Mouse (Mus musculus) lung, adult 18-20 months (tissue): ENCODE data around the gene Atp1a3.

Experiments
- DNase-seq, 2 experiments: peaks; one replicate each; pipeline ENCODE4 v3.0.0; 2022; ENCODE audit warnings: mixed read lengths in 2 of 2

Gene Atp1a3

DNA sequence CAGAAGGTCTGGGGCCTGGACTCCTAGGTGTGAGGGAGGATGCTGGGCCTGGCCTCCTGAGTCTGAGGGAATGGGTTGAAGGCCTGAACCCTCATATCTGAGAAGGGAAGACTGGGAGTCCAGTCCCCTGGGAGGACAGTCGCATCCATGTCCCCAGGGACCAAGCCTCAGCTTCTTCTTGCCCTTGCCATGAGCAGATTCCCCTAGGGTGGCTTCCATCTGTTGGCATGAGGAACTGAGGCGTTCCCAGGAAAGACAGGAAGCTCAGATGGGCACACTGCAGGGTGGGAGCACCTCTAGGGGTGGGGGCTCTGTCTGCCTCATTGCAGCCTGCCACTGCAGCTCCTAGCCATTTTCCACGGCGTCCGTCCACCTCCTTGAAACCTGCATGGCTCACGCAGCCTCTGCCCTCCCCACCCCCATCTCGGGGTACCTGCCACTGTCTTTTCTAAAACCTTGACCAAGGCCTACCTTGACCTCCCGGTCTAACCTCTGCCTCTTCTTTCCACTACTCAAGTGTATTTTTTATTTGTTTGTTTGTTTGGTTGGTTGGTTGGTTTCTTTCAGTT lies 1.9 kb downstream of the Atp1a3 start:
- no peak for DNase-seq

- no peak for DNase-seq
These were observed 2.5 kb downstream of the Atp1a3 start for GRCm38 (mm10) chr7:25003291-25003690.

GRCm38 (mm10) chr7:25000711-25001110 lies 5.0 kb downstream of the Atp1a3 start:
- no peak for DNase-seq

DNA sequence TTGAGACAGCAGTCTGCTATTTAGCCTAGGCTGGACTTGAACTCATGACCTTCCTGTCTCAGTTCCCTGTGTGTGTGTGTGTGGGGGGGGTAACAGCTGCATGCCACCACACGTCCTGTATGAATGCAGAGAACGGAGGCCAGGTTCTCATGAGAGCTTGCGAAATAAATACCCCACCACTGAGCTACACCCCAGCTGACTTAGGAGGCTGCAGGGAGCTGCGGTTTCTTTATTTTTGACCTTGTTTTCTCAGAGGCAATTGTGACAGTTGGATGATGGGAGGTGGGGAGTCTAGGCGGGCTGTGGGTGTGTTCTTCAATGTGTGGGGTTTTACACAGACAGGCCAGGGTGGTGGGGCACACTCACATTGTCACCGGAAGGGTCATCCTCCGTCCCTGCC lies 5.5 kb downstream of the Atp1a3 start:
- no peak for DNase-seq

GRCm38 (mm10) chr7:24993081-24993480 lies 12.7 kb downstream of the Atp1a3 start:
- DNase-seq = no peak

GRCm38 (mm10) chr7:24990478-24990877 lies 15.3 kb downstream of the Atp1a3 start:
- no peak for DNase-seq

GRCm38 (mm10) chr7:24987941-24988340 lies 17.8 kb downstream of the Atp1a3 start:
- DNase-seq = no peak

DNA sequence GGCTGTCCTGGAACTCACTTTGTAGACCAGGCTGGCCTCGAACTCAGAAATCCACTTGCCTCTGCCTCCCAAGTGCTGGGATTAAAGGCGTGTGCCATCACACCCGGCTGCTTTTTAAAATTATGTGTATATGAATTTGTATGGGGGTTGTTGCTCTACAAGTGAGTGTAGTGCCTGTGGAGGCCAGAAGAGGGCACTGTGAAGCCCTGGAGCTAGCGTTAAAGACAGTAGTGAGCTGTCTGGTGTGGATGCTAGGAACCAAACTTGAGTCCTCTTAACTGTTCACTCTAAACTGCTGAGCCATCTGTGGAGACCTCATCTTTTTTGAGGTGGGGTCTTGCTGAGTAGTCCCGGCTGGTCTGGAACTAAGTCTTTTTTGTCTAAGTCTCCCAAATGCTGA lies 20.0 kb downstream of the Atp1a3 start:
- DNase-seq = no peak

- no peak for DNase-seq
These were observed 21.5 kb downstream of the Atp1a3 start for GRCm38 (mm10) chr7:24984307-24984706.

GRCm38 (mm10) chr7:24983396-24983795 lies 22.4 kb downstream of the Atp1a3 start:
- DNase-seq = no peak

GRCm38 (mm10) chr7:24980439-24980838 lies 25.3 kb downstream of the Atp1a3 start:
- no peak for DNase-seq

DNA sequence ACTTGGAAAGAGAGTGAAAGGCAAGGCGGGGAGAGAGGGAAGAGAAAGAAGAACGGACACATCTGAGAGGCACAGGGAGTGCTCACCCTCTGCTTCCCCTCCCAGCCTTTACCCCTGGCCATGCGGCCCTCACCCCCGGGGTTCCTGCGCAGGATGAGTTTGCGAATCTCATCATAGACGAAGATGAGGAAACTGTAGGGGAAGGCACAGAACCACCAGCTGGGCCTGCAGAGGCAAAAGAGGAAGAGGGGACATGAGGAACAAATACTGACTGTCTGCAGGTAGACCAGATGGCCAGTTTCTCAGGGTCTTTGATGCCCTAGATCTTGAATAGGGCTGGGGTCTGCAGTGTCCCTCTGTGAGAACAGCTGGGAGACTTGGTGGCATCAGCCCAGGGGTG lies 27.0 kb downstream of the Atp1a3 start:
- DNase-seq = no peak

DNA sequence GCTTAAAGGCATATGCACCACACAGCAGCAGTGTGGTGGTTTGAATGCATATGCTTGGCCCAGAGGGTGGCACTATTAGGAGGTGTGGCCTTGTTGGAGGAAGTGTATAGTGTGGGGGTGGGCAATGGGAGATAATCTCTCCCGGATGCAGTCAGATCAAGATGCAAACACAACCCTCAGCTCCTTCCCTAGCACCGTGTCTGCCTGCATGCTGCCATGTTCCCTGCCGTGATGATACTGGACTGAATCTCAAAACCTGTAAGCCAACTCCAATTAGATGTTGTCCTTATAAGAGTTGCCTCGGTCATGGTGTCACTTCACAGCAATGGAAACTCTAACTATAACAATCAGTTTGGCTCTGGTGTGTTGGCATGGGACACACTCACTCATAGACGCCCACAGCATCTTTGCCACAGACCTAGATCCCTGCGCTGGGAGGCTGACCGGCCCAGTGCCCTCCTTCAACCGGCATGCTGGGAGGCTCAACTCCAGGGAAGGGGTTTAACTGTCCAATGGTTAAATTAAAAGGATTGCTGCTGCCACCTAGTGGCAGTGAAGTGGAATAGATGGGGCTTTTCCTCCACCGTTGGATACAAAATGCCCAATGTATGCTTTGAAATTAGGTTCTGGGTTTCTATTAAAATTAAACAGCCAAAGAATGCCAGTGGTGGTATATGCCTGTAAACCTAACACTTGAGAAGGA lies 30.7 kb downstream of the Atp1a3 start:
- DNase-seq = peak in 1 of 2 experiments; percentile 12

DNA sequence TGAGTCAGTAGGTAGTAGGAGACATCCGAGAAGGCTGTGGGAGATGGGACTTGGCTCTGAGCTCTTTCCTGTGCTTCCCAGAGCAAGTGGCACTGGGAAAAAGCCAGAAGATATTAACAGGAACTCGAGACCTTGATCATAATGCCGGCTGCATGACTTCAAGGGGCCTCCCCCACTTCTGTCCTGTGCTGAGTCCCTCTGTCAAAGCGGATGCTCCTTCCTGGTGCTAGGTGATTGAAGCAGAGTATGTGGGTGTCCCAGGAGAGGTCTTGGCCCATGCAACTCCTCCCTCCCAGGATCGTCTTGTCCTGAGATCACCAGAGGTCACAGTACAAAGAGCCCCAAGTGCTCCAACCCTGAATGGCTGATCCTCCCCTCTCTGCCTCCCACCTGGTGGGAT lies 31.9 kb downstream of the Atp1a3 start:
- no peak for DNase-seq

- no peak for DNase-seq
These were observed 32.5 kb downstream of the Atp1a3 start for GRCm38 (mm10) chr7:24973208-24973607.

DNA sequence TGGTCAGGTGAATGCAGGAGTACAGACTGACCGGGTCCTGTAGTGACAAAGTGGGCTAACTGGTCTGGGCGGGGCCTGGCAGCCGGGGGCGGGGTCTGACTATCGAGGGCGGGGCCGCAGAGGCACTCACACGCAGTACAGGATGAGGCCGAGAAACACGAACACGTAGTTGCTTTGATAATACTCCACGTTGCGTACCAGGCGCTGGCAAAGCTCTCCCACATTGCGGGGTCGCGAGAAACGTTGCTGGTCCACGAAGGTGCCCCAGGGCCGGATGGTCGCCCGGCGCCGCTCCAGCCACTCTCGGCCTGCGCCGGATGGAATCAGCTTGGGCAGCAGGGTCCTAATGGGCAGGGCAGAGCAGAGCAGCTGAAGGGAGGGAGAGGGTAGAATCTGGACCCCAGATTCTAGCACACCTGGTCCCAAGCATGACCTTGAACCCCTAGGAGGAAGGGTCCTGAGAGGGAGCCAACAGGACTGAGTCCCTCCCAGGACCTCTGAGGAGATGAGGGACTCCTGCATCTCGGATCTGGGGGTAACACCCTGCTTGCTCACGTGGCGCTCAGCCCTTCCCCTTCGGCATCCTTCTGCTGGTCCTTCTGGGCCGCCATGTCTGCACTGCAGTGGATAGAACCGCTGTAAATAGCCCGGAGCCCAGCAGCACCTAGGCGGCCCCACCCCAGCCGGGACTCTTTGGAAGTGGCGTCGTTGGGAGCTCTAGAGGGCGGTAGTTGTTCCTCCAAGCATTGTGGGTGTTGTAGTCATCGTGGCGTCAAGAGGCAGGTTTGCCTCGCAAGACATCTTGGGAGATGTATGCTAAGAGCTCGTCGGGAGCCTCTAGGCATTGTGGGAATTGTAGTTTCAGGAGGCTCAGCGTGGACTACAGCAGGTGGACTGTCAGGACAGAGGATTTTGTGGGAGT lies 33.5 kb downstream of the Atp1a3 start, which contains the start of gene Rabac1:
Gene Rabac1, minus strand, starts transcription at position 783 of the 922 bp plus-strand sequence.
- DNase-seq = peak; percentile 97

DNA sequence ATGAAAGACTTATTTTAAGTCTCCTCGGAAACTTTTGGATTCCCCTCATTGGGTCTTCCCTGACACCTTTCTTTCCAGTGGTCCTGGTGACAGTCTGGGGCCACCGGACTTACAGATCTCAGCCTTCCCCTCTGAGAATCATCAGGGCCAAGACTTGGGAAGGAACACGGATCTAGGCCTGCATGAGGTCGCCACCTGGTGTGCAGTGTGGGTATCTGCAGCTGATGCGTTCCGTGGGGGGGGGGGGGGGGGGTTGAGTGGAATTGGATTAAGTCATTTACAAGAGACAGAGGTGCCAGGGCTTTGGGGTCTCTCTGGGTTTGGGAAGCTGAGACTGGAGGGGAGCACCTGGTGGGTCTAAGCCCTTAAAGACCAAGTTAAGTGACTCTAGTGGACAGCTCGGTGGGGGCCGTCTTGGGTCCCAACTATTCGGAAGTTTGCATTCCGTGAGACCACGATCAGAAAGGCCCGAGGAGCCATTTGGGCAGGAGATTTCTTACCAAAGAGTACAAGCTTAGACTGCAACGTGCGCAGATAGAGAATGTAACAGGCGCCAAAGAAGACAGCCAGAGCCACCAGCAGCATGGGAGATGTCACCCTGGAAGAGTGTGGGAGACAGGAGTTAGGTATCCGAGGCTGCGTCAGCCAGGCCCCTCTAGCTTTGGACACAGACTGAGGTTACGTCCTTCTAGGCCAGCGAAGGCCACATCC lies 34.3 kb downstream of the Atp1a3 start:
- DNase-seq = peak; percentile 27 to 32

DNA sequence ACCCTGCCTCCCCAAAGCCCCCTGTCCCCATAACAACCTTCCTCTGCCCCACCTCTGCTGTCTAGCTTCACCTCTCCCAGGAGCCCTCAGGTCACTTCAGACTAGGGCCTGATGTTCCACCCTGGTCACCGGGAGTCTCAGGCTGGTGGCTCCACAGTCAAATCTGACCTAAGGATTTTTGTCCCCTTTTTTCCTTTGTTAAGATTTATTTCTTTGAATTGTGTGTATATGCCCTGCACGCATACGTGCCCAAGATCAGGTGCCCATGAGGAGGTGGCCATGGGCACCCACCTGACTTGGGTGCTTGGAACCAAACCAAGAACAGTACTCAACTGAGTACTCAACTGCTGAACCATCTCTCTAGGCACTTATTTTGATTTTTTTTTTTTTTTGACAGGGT lies 35.4 kb downstream of the Atp1a3 start:
- DNase-seq = no peak

- DNase-seq = no peak
These were observed 36.0 kb downstream of the Atp1a3 start for GRCm38 (mm10) chr7:24969805-24970204.

GRCm38 (mm10) chr7:24968463-24968862 lies 37.3 kb downstream of the Atp1a3 start:
- DNase-seq = no peak

- no peak for DNase-seq
These were observed 37.8 kb downstream of the Atp1a3 start for GRCm38 (mm10) chr7:24967966-24968365.

DNA sequence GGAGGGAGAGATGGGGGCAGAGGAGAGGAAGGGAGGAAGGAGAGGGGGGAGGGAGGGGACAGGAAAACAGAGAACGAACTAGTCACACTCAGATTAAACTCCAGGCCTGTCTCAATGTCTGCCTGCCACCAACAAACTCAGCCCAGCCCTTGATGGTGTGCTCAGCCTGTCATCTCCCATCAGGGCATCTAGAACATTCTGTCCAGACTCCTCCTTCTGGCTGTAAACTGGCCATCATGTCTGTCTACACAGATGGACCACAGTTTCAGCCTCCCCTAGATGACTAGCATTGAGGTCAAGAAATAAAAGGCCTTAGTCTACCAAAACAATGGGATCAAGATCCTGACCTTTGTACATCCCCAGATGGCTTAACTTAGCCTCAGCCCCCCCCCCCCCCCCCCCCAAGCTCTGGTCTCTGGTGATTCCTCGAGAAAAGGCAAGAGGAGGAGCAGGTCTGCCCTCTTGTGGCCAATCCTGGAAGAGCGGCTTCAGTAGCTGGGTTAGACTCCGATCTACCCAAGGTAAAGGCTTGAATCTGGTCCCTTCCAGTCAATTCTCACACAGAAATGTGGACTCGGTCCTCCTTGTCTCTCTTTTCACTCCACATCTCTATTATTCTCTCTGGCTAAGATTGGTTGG lies 40.7 kb downstream of the Atp1a3 start:
- DNase-seq = peak; percentile 77 to 79
